Mouse (Mus musculus) layer of hippocampus, adult 8-10 months (tissue): Measurements from ENCODE around the gene Ifi47. TPM values are rescaled to one million over a fixed set of nuclear protein-coding genes. Genes with fewer than 3 reads are reported as not detected.
"Not testable (repeated sequence)": the region's sequence is repeated elsewhere in the genome, so short reads cannot be mapped to it uniquely, and the experiment has no call there.

Source experiments
- DNase-seq, 2 experiments: peaks; one replicate each; pipeline ENCODE4 v3.0.0; 2022; ENCODE audit warnings: low spot score in 2 of 2
- total RNA-seq, 4 experiments: library from RNA; stranded (reverse); gene quantifications; 2 replicates each; pipeline ENCODE4 v1.2.4; 2022

Gene Ifi47
- 1 to 10 TPM in 2 of 4 experiments, under 1 TPM in 2; 0.89 to 1.4 (median 1.1) TPM for total RNA-seq

GRCm38 (mm10) chr11:49076001-49076757 lies at the start of gene Ifi47:
Gene Ifi47, plus strand, starts transcription at chr11:49076587.
- not testable (repeated sequence) for DNase-seq

- not testable (repeated sequence) for DNase-seq
These were observed 26.3 kb upstream of the Ifi47 start for GRCm38 (mm10) chr11:49050064-49050463.

- DNase-seq, result not testable (repeated sequence)
These were observed 25.1 kb upstream of the Ifi47 start, which contains the start of gene 9930111J21Rik2 for GRCm38 (mm10) chr11:49051093-49051891. Gene 9930111J21Rik2, minus strand, starts transcription at chr11:49051242.

- not testable (repeated sequence) for DNase-seq
These were observed 24.5 kb upstream of the Ifi47 start for GRCm38 (mm10) chr11:49051894-49052293.

- not testable (repeated sequence) for DNase-seq
These were observed 16.3 kb upstream of the Ifi47 start for GRCm38 (mm10) chr11:49060061-49060460.

- DNase-seq, result not testable (repeated sequence)
These were observed 14.5 kb upstream of the Ifi47 start for GRCm38 (mm10) chr11:49061865-49062264.

GRCm38 (mm10) chr11:49063713-49064469 lies 12.5 kb upstream of the Ifi47 start, which contains the start of gene Tgtp2:
Gene Tgtp2, minus strand, starts transcription at chr11:49064206.
- not testable (repeated sequence) for DNase-seq

GRCm38 (mm10) chr11:49068358-49068757 lies 8.0 kb upstream of the Ifi47 start:
- DNase-seq, result no peak

- no peak for DNase-seq
These were observed 625 bp downstream of the Ifi47 start for GRCm38 (mm10) chr11:49077012-49077411.

- no peak for DNase-seq
These were observed 2.3 kb downstream of the Ifi47 start for GRCm38 (mm10) chr11:49078719-49079118.

GRCm38 (mm10) chr11:49080636-49081035 lies 4.2 kb downstream of the Ifi47 start:
- DNase-seq, result no peak

- DNase-seq, result no peak
These were observed 5.0 kb downstream of the Ifi47 start for GRCm38 (mm10) chr11:49081356-49081755.

- DNase-seq, result no peak
These were observed 5.5 kb downstream of the Ifi47 start for GRCm38 (mm10) chr11:49081886-49082285.

GRCm38 (mm10) chr11:49083146-49083545 lies 6.8 kb downstream of the Ifi47 start:
- DNase-seq, result no peak

- no peak for DNase-seq
These were observed 7.4 kb downstream of the Ifi47 start for GRCm38 (mm10) chr11:49083808-49084207.

GRCm38 (mm10) chr11:49084385-49084784 lies 8.0 kb downstream of the Ifi47 start:
- no peak for DNase-seq

GRCm38 (mm10) chr11:49084875-49085274 lies 8.5 kb downstream of the Ifi47 start:
- DNase-seq, result no peak

GRCm38 (mm10) chr11:49086858-49087361 lies 10.5 kb downstream of the Ifi47 start:
- no peak for DNase-seq

GRCm38 (mm10) chr11:49087830-49088616 lies 11.6 kb downstream of the Ifi47 start:
- no peak for DNase-seq

- no peak for DNase-seq
These were observed 12.7 kb downstream of the Ifi47 start for GRCm38 (mm10) chr11:49088990-49089652.
